ENCODE assay signal across 26 mouse cellular contexts in genomic region chr10:33733241-33733640, GRCm38 (mm10). TPM values are rescaled to one million over a fixed set of nuclear protein-coding genes. Genes with fewer than 3 reads are reported as not detected.
"Had no signal": no experiment of that assay in that cellular context is flagged by ENCODE, and none has a peak within 500 bp of the region (broad histone marks: within the 10 kb centered on the region; RNA-seq: fewer than 3 reads in every experiment).

No protein-coding gene starts in this region.

- H3K27ac ChIP-seq: kidney, postnatal 0 days; layer of hippocampus, adult 2 months; limb, embryonic 10.5 days; limb, embryonic 13.5 days; liver, embryonic 12.5 days; liver, embryonic 15.5 days; lung, embryonic 15.5 days; macrophage; midbrain, embryonic 10.5 days; midbrain, embryonic 13.5 days; neural tube, embryonic 13.5 days; stomach, embryonic 15.5 days had no signal

- H3K27me3 ChIP-seq: limb, embryonic 13.5 days; liver, embryonic 12.5 days; liver, embryonic 15.5 days; lung, embryonic 15.5 days; midbrain, embryonic 13.5 days; neural tube, embryonic 13.5 days; stomach, embryonic 15.5 days had no signal

- H3K36me3 ChIP-seq: limb, embryonic 10.5 days; limb, embryonic 13.5 days; liver, embryonic 12.5 days; liver, embryonic 15.5 days; lung, embryonic 15.5 days; midbrain, embryonic 10.5 days; midbrain, embryonic 13.5 days; neural tube, embryonic 13.5 days; stomach, embryonic 15.5 days had no signal

- DNase-seq: kidney, postnatal 25 days; layer of hippocampus, adult 9-11 months; liver; lung, adult 18-20 months; lung, postnatal 10 days; retina, postnatal 1 day; right cerebral cortex, postnatal 25 days; spleen, adult 18-20 months; thymus, postnatal 25 days had no signal

- H3K9ac ChIP-seq: limb, embryonic 13.5 days; liver, embryonic 12.5 days; liver, embryonic 15.5 days; lung, embryonic 15.5 days; midbrain, embryonic 13.5 days; neural tube, embryonic 13.5 days; stomach, embryonic 15.5 days had no signal

- H3K4me2 ChIP-seq: limb, embryonic 13.5 days; liver, embryonic 12.5 days; liver, embryonic 15.5 days; lung, embryonic 15.5 days; midbrain, embryonic 13.5 days; neural tube, embryonic 13.5 days; stomach, embryonic 15.5 days had no signal

- H3K9me3 ChIP-seq: limb, embryonic 10.5 days; liver, embryonic 12.5 days; liver, embryonic 15.5 days; lung, embryonic 15.5 days; midbrain, embryonic 13.5 days; neural tube, embryonic 13.5 days; stomach, embryonic 15.5 days had no signal

- H3K4me3 ChIP-seq: layer of hippocampus, adult 2 months; limb, embryonic 10.5 days; limb, embryonic 13.5 days; liver, embryonic 12.5 days; liver, embryonic 15.5 days; lung, embryonic 15.5 days; midbrain, embryonic 10.5 days; midbrain, embryonic 13.5 days; myocyte; neural tube, embryonic 13.5 days; stomach, embryonic 15.5 days had no signal

- H3K4me1 ChIP-seq: limb, embryonic 10.5 days; limb, embryonic 13.5 days; liver, embryonic 12.5 days; liver, embryonic 15.5 days; lung, embryonic 15.5 days; midbrain, embryonic 10.5 days; midbrain, embryonic 13.5 days; neural tube, embryonic 13.5 days; stomach, embryonic 15.5 days had no signal

- ATAC-seq: liver, embryonic 12.5 days; midbrain, embryonic 13.5 days; midbrain, embryonic 16.5 days had no signal

RNA-seq across cellular contexts. Expression of gene Sult3a2, which starts 53.3 kb away (rescaled TPM):
- polyA plus RNA-seq: kidney, embryonic 14.5 days; kidney, postnatal 0 days; large intestine, adult 2 months; limb, embryonic 10.5 days; limb, embryonic 13.5 days; liver, embryonic 12.5 days; liver, embryonic 15.5 days; lung, embryonic 15.5 days; macrophage; midbrain, embryonic 10.5 days; midbrain, embryonic 13.5 days; midbrain, embryonic 16.5 days; myocyte; neural tube, embryonic 13.5 days; stomach, embryonic 15.5 days; thymus, postnatal 0 days had no signal
